Mouse (Mus musculus): ENCODE results near the gene Nudt17.

DNA sequence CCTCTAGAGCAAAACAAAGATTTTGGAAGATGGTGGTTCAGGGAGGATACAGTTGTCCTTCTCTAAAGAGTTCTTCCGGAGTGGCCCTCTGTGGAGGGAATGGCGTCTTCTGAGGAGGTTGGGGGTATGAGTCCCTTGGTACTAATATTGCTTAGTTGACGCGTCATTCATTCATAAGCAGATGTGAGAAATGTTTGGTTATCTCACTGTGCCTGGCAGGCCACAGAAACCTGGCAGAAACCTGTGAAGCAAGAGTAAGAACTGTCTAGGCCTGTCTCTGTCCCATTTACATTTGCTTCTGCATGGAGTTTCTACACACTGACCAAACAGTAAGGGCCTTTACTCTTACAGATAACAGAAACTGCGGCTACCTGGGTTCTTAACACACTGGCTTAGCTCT, 36.8 kb downstream of the Nudt17 start:
- no peak for TF ChIP-seq GATA1 (IDR thresholded peaks at IDR 0.05; ENCODE audit: borderline replicate concordance, low read length)
- no peak for TF ChIP-seq FLI1 (IDR thresholded peaks at IDR 0.05; ENCODE audit: low read length)

Data from megakaryocyte, embryonic 14.5 days (primary cell).